Mouse (Mus musculus): ENCODE data around the gene Saal1. TPM values are rescaled to one million over a fixed set of nuclear protein-coding genes. Genes with fewer than 3 reads are reported as not detected.
A peak's percentile ranks its signal among the peaks of the same experiment; 100 is the strongest.

The Saal1 gene
- polyA plus RNA-seq, 1 experiment = 15.4 TPM

GRCm38 (mm10) chr7:46727584-46727983 is 17.1 kb upstream of the Saal1 start:
- H3K27ac ChIP-seq (ENCODE audit: insufficient read depth, low read length) = no peak overlapping the region
- TF ChIP-seq CTCF (IDR thresholded peaks at IDR 0.05; ENCODE audit: borderline replicate concordance, insufficient read depth, low read length) = no peak
- no peak for TF ChIP-seq POLR2A (IDR thresholded peaks at IDR 0.05; ENCODE audit: low read depth, low read length)
- H3K4me3 ChIP-seq (ENCODE audit: insufficient read depth, low read length) = no peak overlapping the region
- H3K4me1 ChIP-seq (ENCODE audit: control insufficient read depth, insufficient read depth, low read length) = no peaks in the 10 kb centered on the region

- Histone ChIP-seq H3K4me1 (ENCODE audit: control insufficient read depth, insufficient read depth, low read length) (no peaks in the 10 kb centered on the region), H3K4me3 (ENCODE audit: insufficient read depth, low read length) (no peak overlapping the region), H3K27ac (ENCODE audit: insufficient read depth, low read length) (no peak overlapping the region)
- TF ChIP-seq CTCF (IDR thresholded peaks at IDR 0.05; ENCODE audit: borderline replicate concordance, insufficient read depth, low read length) (no peak), POLR2A (IDR thresholded peaks at IDR 0.05; ENCODE audit: low read depth, low read length) (no peak)
Observed at GRCm38 (mm10) chr7:46724396-46724795, 13.9 kb upstream of the Saal1 start.

GRCm38 (mm10) chr7:46723849-46724248 is 13.4 kb upstream of the Saal1 start:
- Histone ChIP-seq H3K4me1 (ENCODE audit: control insufficient read depth, insufficient read depth, low read length) (no peaks in the 10 kb centered on the region), H3K4me3 (ENCODE audit: insufficient read depth, low read length) (no peak overlapping the region), H3K27ac (ENCODE audit: insufficient read depth, low read length) (no peak overlapping the region)
- no peak for TF ChIP-seq POLR2A (IDR thresholded peaks at IDR 0.05; ENCODE audit: low read depth, low read length)
- no peak for TF ChIP-seq CTCF (IDR thresholded peaks at IDR 0.05; ENCODE audit: borderline replicate concordance, insufficient read depth, low read length)

GRCm38 (mm10) chr7:46723354-46723753 is 12.9 kb upstream of the Saal1 start:
- TF ChIP-seq POLR2A (IDR thresholded peaks at IDR 0.05; ENCODE audit: low read depth, low read length) (no peak), CTCF (IDR thresholded peaks at IDR 0.05; ENCODE audit: borderline replicate concordance, insufficient read depth, low read length) (no peak)
- H3K4me3 ChIP-seq (ENCODE audit: insufficient read depth, low read length) = no peak overlapping the region
- H3K27ac ChIP-seq (ENCODE audit: insufficient read depth, low read length) = no peak overlapping the region
- H3K4me1 ChIP-seq (ENCODE audit: control insufficient read depth, insufficient read depth, low read length) = no peaks in the 10 kb centered on the region

- no peak for TF ChIP-seq CTCF (IDR thresholded peaks at IDR 0.05; ENCODE audit: borderline replicate concordance, insufficient read depth, low read length)
- TF ChIP-seq POLR2A (IDR thresholded peaks at IDR 0.05; ENCODE audit: low read depth, low read length) = no peak
- Histone ChIP-seq H3K4me1 (ENCODE audit: control insufficient read depth, insufficient read depth, low read length) (no peaks in the 10 kb centered on the region), H3K4me3 (ENCODE audit: insufficient read depth, low read length) (no peak overlapping the region), H3K27ac (ENCODE audit: insufficient read depth, low read length) (no peak overlapping the region)
Observed at GRCm38 (mm10) chr7:46720460-46720859, 10.0 kb upstream of the Saal1 start.

- Histone ChIP-seq H3K4me1 (ENCODE audit: control insufficient read depth, insufficient read depth, low read length) (no peaks in the 10 kb centered on the region), H3K4me3 (ENCODE audit: insufficient read depth, low read length) (no peak overlapping the region), H3K27ac (ENCODE audit: insufficient read depth, low read length) (no peak overlapping the region)
- TF ChIP-seq POLR2A (IDR thresholded peaks at IDR 0.05; ENCODE audit: low read depth, low read length) (no peak), CTCF (IDR thresholded peaks at IDR 0.05; ENCODE audit: borderline replicate concordance, insufficient read depth, low read length) (no peak)
Observed at GRCm38 (mm10) chr7:46719526-46719925, 9.0 kb upstream of the Saal1 start.

- H3K4me3 ChIP-seq (ENCODE audit: insufficient read depth, low read length) = no peak overlapping the region
- H3K4me1 ChIP-seq (ENCODE audit: control insufficient read depth, insufficient read depth, low read length) = no peaks in the 10 kb centered on the region
- TF ChIP-seq CTCF (IDR thresholded peaks at IDR 0.05; ENCODE audit: borderline replicate concordance, insufficient read depth, low read length) (no peak), POLR2A (IDR thresholded peaks at IDR 0.05; ENCODE audit: low read depth, low read length) (no peak)
- no peak overlapping the region for H3K27ac ChIP-seq (ENCODE audit: insufficient read depth, low read length)
Observed at GRCm38 (mm10) chr7:46718591-46719270, 8.3 kb upstream of the Saal1 start.

GRCm38 (mm10) chr7:46716897-46717296 is 6.4 kb upstream of the Saal1 start:
- no peak overlapping the region for H3K27ac ChIP-seq (ENCODE audit: insufficient read depth, low read length)
- no peaks in the 10 kb centered on the region for H3K4me1 ChIP-seq (ENCODE audit: control insufficient read depth, insufficient read depth, low read length)
- TF ChIP-seq POLR2A (IDR thresholded peaks at IDR 0.05; ENCODE audit: low read depth, low read length) (no peak), CTCF (IDR thresholded peaks at IDR 0.05; ENCODE audit: borderline replicate concordance, insufficient read depth, low read length) (no peak)
- no peak overlapping the region for H3K4me3 ChIP-seq (ENCODE audit: insufficient read depth, low read length)

GRCm38 (mm10) chr7:46715600-46715999 is 5.1 kb upstream of the Saal1 start, which contains the start of gene Saa3:
Gene Saa3, minus strand, starts transcription at chr7:46715700.
- Histone ChIP-seq H3K4me1 (ENCODE audit: control insufficient read depth, insufficient read depth, low read length) (no peaks in the 10 kb centered on the region), H3K4me3 (ENCODE audit: insufficient read depth, low read length) (no peak within 1 kb of the TSS), H3K27ac (ENCODE audit: insufficient read depth, low read length) (no peak within 1 kb of the TSS)
- no peak for TF ChIP-seq POLR2A (IDR thresholded peaks at IDR 0.05; ENCODE audit: low read depth, low read length)
- TF ChIP-seq CTCF (IDR thresholded peaks at IDR 0.05; ENCODE audit: borderline replicate concordance, insufficient read depth, low read length) = no peak

GRCm38 (mm10) chr7:46714518-46714917 is 4.0 kb upstream of the Saal1 start:
- H3K4me3 ChIP-seq (ENCODE audit: insufficient read depth, low read length) = no peak overlapping the region
- no peak overlapping the region for H3K27ac ChIP-seq (ENCODE audit: insufficient read depth, low read length)
- TF ChIP-seq CTCF (IDR thresholded peaks at IDR 0.05; ENCODE audit: borderline replicate concordance, insufficient read depth, low read length) (peak; percentile 27; the same call in 1 of the 2 replicates), POLR2A (IDR thresholded peaks at IDR 0.05; ENCODE audit: low read depth, low read length) (no peak)
- H3K4me1 ChIP-seq (ENCODE audit: control insufficient read depth, insufficient read depth, low read length) = no peaks in the 10 kb centered on the region; the same call in 1 of the 2 replicates
